Mouse (Mus musculus): Measurements from ENCODE around the gene Tprn. TPM values are rescaled to one million over a fixed set of nuclear protein-coding genes. Genes with fewer than 3 reads are reported as not detected.

The Tprn gene
- polyA plus RNA-seq, 1 experiment from 2014 or later = 10.0 TPM

DNA sequence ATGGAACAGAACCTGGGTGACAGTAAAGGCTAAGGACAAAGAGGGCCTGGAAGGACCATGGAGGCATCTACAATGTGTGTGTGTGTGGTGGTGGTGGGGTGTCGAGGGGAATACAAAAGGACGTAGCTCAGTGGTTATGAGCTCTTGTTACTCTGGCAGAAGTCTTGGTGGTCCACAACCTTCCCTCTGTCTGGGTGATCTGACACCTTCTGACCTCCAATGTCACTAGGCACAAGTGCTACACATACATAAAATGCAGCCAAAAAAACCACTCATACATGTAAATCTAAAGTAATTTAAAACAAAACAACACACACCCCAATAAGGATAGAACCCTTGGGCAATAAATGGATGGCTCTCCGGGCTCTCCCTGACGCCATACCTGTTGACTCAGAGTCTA is 35.0 kb upstream of the Tprn start:
- H3K36me3 ChIP-seq (replicated peaks) = no peaks in the 10 kb centered on the region
- WGBS = 90% methylated on average over 4 of the region's 4 CpGs
- H3K27ac ChIP-seq = no peak overlapping the region
- no peak overlapping the region for H3K9ac ChIP-seq
- no peak overlapping the region for H3K4me2 ChIP-seq
- peaks cover 17% of the 10 kb centered on the region for H3K27me3 ChIP-seq
- no peak for ATAC-seq (ENCODE audit: low FRiP score)
- H3K4me3 ChIP-seq (replicated peaks) = no peak overlapping the region
- H3K4me1 ChIP-seq = peaks cover 22% of the 10 kb centered on the region
- no peaks in the 10 kb centered on the region for H3K9me3 ChIP-seq

DNA sequence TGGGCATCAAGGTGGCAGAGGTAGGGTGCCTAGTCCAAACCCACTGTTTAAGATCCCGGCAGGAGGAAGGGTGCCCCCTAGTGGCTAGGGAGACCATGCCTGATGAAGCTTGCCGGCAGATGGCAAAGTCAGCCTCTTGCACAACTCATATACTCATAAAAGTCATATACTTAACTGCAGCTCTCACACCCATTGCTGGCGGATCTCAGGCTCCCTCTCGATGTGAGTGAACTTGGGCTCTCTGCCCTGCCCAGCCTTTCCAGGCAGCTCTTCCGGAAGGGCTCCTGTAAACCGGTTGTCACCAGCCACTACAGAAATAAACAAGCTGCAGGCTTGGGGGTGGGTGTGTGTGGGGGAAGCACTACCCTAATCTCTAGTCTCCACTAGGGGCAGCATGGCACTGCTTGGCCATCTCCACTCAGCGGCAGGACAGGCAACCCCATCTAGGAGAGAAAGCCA is 34.0 kb upstream of the Tprn start:
- WGBS = 0% methylated on average over 7 of the region's 7 CpGs
- Histone ChIP-seq H3K9me3 (no peaks in the 10 kb centered on the region), H3K9ac (no peak overlapping the region), H3K27ac (peak overlapping the region; percentile 65; the same call in 1 of the 2 replicates), H3K4me2 (peak overlapping the region; percentile 35), H3K27me3 (peaks cover 22% of the 10 kb centered on the region), H3K4me3 (replicated peaks) (peak overlapping the region; percentile 19), H3K36me3 (replicated peaks) (no peaks in the 10 kb centered on the region), H3K4me1 (peaks cover 18% of the 10 kb centered on the region)
- ATAC-seq (ENCODE audit: low FRiP score) = no peak

DNA sequence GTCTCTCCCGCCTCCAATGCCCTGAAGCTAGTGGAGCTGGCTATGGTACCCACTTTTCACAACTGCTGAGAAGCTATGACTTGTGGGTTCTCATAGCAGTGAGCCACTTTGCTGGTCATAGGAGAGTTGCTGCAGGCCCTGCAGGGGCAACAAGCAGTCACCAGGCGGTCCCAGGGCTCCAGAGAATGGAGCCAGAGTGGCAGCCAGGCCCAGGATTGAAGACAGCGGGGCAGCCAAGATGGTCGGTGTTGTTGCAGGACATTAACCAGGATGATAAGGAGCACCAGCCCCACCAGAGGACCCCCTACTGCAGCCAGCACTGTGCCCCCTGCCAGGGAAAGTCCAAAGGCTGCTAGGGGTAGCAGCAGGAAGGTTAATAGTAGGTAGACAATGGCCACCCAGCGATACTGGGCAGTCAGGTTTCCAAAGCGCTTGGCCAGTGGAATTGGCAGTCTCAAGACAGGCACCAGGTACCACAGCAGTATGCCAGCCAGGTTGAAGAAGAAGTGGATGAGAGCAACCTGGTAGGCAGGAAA is 33.4 kb upstream of the Tprn start:
- peak overlapping the region; percentile 65; the same call in 1 of the 2 replicates for H3K27ac ChIP-seq
- peaks cover 14% of the 10 kb centered on the region for H3K4me1 ChIP-seq
- H3K4me2 ChIP-seq = peak overlapping the region; percentile 8; the same call in 1 of the 2 replicates
- peak overlapping the region; percentile 12; the same call in 1 of the 2 replicates for H3K9ac ChIP-seq
- no peaks in the 10 kb centered on the region for H3K9me3 ChIP-seq
- peaks cover 22% of the 10 kb centered on the region for H3K27me3 ChIP-seq
- H3K36me3 ChIP-seq (replicated peaks) = no peaks in the 10 kb centered on the region
- WGBS = 74% methylated on average over 6 of the region's 6 CpGs
- no peak for ATAC-seq (ENCODE audit: low FRiP score)
- H3K4me3 ChIP-seq (replicated peaks) = no peak overlapping the region

DNA sequence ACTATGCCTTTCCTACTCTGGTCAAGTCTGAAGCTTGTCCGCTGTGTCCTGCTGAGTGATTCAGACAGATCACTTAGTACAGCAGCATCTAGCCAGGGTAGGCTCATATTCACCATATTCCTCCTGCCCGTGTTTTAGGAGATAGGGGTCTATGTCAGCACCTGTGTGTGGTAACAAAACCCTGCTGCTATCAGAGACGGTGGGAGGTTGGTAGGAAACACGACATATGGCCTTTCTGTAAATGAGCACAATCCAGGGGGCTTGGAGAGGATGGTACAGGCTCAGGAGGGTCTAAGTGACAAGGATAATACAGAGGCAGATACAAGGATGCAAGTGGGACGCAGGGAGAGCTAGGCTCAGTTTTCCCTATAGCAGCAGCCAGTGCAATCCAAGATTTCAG is 32.8 kb upstream of the Tprn start:
- H3K27ac ChIP-seq = no peak overlapping the region
- peaks cover 14% of the 10 kb centered on the region for H3K4me1 ChIP-seq
- no peaks in the 10 kb centered on the region for H3K36me3 ChIP-seq (replicated peaks)
- no peak overlapping the region for H3K4me2 ChIP-seq
- no peaks in the 10 kb centered on the region for H3K9me3 ChIP-seq
- no peak overlapping the region for H3K9ac ChIP-seq
- H3K27me3 ChIP-seq = peaks cover 23% of the 10 kb centered on the region
- ATAC-seq (ENCODE audit: low FRiP score) = no peak
- H3K4me3 ChIP-seq (replicated peaks) = no peak overlapping the region
- WGBS = 89% methylated on average over 5 of the region's 5 CpGs

DNA sequence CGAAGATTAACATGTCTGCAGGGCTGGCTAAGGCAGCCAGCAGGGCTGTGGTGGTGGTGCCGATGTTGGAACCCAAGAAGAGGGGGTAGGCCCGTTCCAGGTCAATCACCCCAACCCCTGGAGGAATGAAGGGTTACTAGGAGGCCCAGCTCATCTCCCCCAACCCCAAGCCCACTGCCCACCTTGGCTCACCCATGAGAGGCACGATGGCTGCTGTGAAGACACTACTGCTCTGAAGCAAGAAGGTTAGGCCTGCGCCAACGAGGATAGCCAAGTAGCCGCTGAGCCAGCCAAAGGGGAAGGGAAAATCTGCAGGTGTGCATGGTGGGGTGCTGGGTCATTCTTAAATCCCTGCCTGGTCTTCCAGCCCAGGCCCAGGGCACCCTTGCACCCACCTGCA is 31.8 kb upstream of the Tprn start:
- Histone ChIP-seq H3K27ac (no peak overlapping the region), H3K36me3 (replicated peaks) (no peaks in the 10 kb centered on the region), H3K4me1 (peaks cover 10% of the 10 kb centered on the region), H3K4me2 (no peak overlapping the region), H3K4me3 (replicated peaks) (no peak overlapping the region), H3K9ac (no peak overlapping the region), H3K9me3 (no peaks in the 10 kb centered on the region), H3K27me3 (peaks cover 33% of the 10 kb centered on the region)
- no peak for ATAC-seq (ENCODE audit: low FRiP score)
- WGBS = 90% methylated on average over 7 of the region's 7 CpGs

DNA sequence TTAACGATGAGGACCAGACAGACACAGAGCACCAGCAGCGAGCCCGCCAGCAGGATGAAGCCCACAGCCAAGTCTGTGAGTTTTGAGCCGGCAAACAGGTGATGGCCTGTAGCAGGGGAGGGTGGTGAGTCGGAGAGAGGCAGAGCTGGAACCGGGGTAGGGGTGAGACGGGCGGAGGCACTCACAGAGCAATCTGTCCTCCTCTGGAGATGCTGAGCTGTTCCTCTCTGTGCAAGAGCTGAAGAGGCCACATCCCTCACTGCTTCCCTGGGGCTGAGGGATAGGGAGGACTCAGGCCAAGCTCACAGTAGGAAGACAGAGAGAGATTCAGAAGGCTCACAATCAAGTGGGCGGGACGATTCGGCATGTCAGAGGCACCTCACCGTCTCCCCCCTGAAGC is 31.4 kb upstream of the Tprn start:
- Histone ChIP-seq H3K9ac (no peak overlapping the region), H3K4me1 (peaks cover 6% of the 10 kb centered on the region), H3K4me2 (no peak overlapping the region), H3K9me3 (no peaks in the 10 kb centered on the region), H3K36me3 (replicated peaks) (no peaks in the 10 kb centered on the region), H3K4me3 (replicated peaks) (no peak overlapping the region), H3K27ac (no peak overlapping the region), H3K27me3 (peaks cover 37% of the 10 kb centered on the region)
- ATAC-seq (ENCODE audit: low FRiP score) = no peak
- WGBS = 56% methylated on average over 12 of the region's 12 CpGs

DNA sequence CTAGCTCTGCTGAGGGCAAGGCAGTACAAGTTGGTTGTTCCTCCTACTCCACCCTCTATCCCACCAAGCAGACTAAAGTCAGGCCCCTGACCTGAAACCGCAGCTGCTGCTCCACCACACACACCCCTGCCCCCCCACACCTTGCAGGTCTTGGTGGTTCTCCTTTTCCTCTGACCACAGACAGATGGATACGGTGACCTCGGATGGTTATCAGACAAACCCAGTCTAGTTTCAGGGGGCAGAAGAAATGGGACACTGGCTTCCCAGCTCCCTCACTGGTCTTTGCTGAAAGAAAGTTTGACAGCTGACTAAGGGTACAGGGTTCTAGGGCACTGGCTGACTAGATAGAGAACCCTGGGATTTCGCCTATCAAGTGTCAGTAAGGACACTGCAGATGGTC is 29.0 kb upstream of the Tprn start:
- no peak overlapping the region for H3K9ac ChIP-seq
- H3K27ac ChIP-seq = no peak overlapping the region
- H3K4me1 ChIP-seq = peaks cover 6% of the 10 kb centered on the region; the same call in 1 of the 2 replicates
- peaks cover 49% of the 10 kb centered on the region for H3K27me3 ChIP-seq
- H3K4me2 ChIP-seq = no peak overlapping the region
- ATAC-seq (ENCODE audit: low FRiP score) = no peak
- H3K36me3 ChIP-seq (replicated peaks) = no peaks in the 10 kb centered on the region
- no peaks in the 10 kb centered on the region for H3K9me3 ChIP-seq
- 87% methylated on average over 4 of the region's 4 CpGs for whole genome bisulfite sequencing
- H3K4me3 ChIP-seq (replicated peaks) = no peak overlapping the region

DNA sequence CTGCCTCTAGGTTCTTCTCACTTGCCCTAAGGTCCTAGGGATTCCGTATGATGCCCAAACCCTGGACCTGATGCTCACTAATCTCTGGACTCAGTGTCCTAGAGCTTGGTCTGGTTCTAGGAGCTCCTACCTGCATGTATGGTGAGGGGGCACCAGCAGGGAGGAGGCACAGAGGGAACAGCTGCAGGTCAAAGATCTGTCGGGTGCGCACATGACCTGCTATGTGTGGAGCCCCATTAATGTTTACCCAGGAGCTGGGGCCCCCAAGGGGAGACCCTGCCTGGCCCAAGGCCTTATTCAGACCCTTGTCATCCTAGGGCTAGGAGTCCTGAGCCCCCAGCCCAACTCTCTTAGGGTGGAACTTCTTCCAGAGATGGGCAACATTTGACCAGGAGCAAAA is 28.4 kb upstream of the Tprn start, which contains the start of gene Slc34a3:
Gene Slc34a3 (minus strand): TSS at position 315 of the 400 bp plus-strand sequence.
- Histone ChIP-seq H3K27ac (no peak within 1 kb of the TSS), H3K36me3 (replicated peaks) (no peaks in the 10 kb centered on the region), H3K27me3 (peaks cover 51% of the 10 kb centered on the region), H3K4me3 (replicated peaks) (no peak within 1 kb of the TSS), H3K4me2 (no peak within 1 kb of the TSS), H3K9me3 (no peaks in the 10 kb centered on the region), H3K4me1 (peaks cover 2% of the 10 kb centered on the region; the same call in 1 of the 2 replicates), H3K9ac (no peak within 1 kb of the TSS)
- ATAC-seq (ENCODE audit: low FRiP score) = no peak
- WGBS = 84% methylated on average over 3 of the region's 3 CpGs

DNA sequence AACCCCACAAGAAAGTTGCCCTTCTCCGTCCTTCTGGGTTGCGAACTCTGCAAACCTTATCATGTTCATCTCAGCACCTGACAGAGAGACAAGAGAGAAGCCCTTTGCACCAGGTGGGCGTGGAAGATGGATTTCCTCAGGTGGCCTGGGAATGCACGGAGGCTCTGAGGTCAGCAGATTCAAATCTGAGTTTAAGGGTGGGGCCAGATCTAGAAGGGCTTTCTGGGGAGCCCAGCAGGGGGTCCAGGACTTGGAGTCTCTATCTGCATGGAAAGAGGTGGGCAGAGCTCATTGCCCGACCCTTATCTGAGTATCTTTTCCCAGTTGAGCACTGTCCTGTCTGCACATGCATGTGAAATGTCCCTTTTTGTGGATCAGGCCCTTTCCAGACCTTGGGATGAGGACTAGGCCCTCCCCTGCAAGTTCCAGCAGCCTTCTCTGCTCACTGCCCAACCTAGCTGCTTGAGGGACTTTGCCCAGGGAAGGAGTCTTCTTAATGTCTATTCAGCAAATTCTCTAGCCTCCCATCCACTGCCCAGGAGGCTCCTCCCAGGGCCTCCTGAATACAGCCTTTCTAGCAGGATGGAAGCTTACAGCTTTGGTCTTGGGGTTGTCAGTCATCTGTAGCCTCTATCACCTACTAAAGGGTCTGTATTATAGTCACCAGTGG is 27.7 kb upstream of the Tprn start:
- Histone ChIP-seq H3K36me3 (replicated peaks) (no peaks in the 10 kb centered on the region), H3K27me3 (peaks cover 52% of the 10 kb centered on the region), H3K4me3 (replicated peaks) (no peak overlapping the region), H3K9me3 (no peaks in the 10 kb centered on the region), H3K9ac (no peak overlapping the region), H3K27ac (no peak overlapping the region), H3K4me2 (no peak overlapping the region), H3K4me1 (no peaks in the 10 kb centered on the region)
- 79% methylated on average over 5 of the region's 5 CpGs for WGBS
- ATAC-seq (ENCODE audit: low FRiP score) = no peak

DNA sequence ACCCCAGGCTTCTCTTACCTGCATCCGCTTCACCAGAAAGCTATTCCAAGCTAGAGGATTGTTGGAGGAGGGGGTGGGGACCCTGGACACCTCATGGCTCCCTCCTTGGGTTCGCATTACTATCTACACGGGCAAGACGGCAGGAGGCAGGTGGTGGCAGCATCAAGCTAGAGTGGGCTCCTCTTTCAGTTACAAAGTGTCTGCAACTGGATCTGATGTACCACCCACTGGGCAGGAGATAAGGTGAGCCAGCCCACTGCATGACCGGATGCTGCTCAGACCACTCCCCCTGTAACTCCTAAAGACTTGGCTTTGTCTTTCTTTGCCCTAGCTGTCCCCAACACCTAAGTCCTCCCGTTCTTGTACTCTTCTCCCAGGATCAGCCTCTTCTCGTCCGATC is 25.8 kb upstream of the Tprn start, which contains the start of gene Rnf224:
Gene Rnf224 (minus strand): TSS at position 174 of the 400 bp plus-strand sequence.
- Histone ChIP-seq H3K9ac (no peak within 1 kb of the TSS), H3K27me3 (peaks cover 55% of the 10 kb centered on the region), H3K9me3 (no peaks in the 10 kb centered on the region), H3K36me3 (replicated peaks) (no peaks in the 10 kb centered on the region), H3K4me3 (replicated peaks) (no peak within 1 kb of the TSS), H3K4me2 (no peak within 1 kb of the TSS), H3K27ac (no peak within 1 kb of the TSS), H3K4me1 (peaks cover 15% of the 10 kb centered on the region)
- ATAC-seq (ENCODE audit: low FRiP score) = no peak
- WGBS = 42% methylated on average over 8 of the region's 8 CpGs

DNA sequence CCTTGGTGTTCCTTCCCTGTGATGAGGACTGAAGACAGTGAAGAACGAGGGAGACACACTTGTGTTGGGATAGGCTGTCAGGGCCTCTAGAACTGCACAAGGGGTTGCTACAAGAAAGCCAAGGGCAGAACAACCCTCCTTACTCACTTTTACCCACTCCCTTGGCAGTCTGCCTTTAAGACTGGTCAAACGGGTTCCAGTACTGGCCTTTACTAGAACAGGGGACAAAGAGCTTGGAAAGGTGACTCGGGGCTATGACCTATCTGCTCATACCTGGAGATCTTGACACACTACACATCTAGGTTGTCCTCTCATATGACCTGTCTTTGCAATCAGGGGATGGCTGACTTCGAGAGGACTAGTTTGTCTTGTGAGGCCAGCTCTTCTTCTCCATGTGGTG is 24.9 kb upstream of the Tprn start:
- 80% methylated on average over 4 of the region's 4 CpGs for WGBS
- H3K4me3 ChIP-seq (replicated peaks) = no peak overlapping the region
- no peak overlapping the region for H3K9ac ChIP-seq
- ATAC-seq (ENCODE audit: low FRiP score) = no peak
- H3K9me3 ChIP-seq = no peaks in the 10 kb centered on the region
- no peak overlapping the region for H3K27ac ChIP-seq
- H3K4me2 ChIP-seq = no peak overlapping the region
- H3K4me1 ChIP-seq = peaks cover 21% of the 10 kb centered on the region
- no peaks in the 10 kb centered on the region for H3K36me3 ChIP-seq (replicated peaks)
- peaks cover 48% of the 10 kb centered on the region for H3K27me3 ChIP-seq

DNA sequence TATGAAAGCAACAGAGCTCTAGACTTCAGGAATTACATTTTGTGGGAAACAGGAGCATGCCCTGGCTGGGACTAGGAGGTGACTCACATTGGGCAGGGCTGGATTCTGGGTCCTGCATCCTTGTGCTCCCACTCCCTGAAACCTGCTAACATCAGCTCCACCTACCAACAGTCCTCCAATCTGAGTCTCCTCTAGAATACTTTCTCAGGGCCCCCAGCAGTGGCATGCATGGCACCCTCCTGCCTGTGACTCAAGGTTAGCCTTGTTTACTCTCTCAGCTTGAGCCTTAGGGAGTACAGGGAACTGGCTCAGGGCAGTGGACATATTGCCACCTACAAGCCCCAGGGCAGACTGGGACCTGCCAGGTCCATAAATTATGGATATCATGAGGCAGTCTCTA is 24.3 kb upstream of the Tprn start:
- Histone ChIP-seq H3K9ac (no peak overlapping the region), H3K4me3 (replicated peaks) (no peak overlapping the region), H3K27ac (no peak overlapping the region), H3K36me3 (replicated peaks) (no peaks in the 10 kb centered on the region), H3K27me3 (peaks cover 48% of the 10 kb centered on the region), H3K9me3 (no peaks in the 10 kb centered on the region), H3K4me2 (no peak overlapping the region), H3K4me1 (peaks cover 26% of the 10 kb centered on the region)
- ATAC-seq (ENCODE audit: low FRiP score) = no peak

DNA sequence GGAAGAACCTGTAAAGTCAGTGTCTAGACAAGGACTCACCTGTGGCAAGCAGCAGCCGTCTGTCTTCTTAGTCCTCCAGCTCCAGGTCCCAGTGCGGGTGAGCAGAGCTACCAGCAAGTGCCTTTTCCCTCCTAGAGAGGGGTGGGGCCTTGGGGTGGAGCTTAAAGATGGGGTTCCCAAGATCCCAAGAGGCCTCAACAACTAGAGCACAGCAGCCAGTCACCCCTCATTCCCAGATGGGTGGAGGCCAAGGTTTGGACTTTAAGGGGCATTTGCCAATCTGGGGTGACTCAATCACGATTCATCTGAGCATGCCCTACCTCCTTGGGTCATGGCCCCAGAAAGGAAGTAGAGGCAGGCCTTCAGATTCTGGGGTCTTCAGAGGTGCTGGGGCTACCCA is 22.7 kb upstream of the Tprn start:
- Histone ChIP-seq H3K9me3 (no peaks in the 10 kb centered on the region), H3K27me3 (peaks cover 51% of the 10 kb centered on the region)
- 88% methylated on average over 3 of the region's 3 CpGs for WGBS

More for the DNA sequence above, 22.7 kb upstream of the Tprn start:
- Histone ChIP-seq H3K4me1 (peaks cover 31% of the 10 kb centered on the region), H3K36me3 (replicated peaks) (0 out of 2 replicates have a peak, but pooled peaks cover 3% of the 10 kb centered on the region), H3K27ac (no peak overlapping the region), H3K9ac (no peak overlapping the region), H3K4me2 (no peak overlapping the region), H3K4me3 (replicated peaks) (no peak overlapping the region)
- no peak for ATAC-seq (ENCODE audit: low FRiP score)
